Mouse (Mus musculus) mesoderm, embryonic 11.5 days (tissue): ENCODE measurements at regions not wholly inside any gene's neighbourhood (a gene's known extent, or its start where the extent isn't known, plus 50 kb on each side); places are given as distances from the start of the nearest gene placed in this dataset.

Experiments used
- DNase-seq: peaks from one replicate; pipeline ENCODE4 v3.0.0-alpha.2; 2012; ENCODE audit warnings: low read depth, low spot score

DNA sequence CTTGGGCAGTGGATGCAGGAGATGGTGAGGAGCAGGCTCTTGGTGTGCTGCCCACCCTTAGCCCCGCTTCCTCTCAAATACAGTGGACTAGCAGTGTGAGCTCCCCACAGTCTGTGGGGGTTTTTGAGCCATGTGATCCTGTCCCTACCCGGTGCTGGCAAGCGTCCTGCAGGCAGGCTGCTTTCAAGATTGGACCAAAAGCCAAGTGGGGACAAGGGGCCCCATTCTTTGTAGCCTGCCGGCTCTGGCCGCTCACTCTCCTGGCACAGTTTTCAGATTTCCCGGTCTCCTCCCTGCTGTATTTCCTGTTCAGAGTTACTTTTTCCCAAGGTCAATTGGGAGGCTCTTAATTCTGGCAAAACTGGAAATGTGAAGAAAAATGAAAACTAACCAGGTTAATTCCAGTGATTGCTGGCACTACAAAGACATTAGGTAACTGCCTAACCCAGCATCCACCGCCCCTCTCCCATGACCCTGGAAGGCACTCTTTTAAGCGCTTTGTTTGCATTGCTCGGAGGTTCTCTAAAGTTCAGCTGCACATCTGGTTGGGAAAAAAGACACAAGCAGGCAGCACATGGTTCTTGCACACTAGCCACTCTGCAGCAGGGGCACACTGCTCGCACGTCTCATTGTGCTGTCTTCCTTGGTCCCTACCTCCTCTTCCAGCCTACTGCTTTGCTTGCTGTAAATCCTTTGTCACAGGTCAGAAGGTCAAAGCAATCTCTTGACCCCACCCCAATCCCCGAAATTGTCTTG, 105.6 kb downstream of the Rassf10 start:
- peak; percentile 4 for DNase-seq

DNA sequence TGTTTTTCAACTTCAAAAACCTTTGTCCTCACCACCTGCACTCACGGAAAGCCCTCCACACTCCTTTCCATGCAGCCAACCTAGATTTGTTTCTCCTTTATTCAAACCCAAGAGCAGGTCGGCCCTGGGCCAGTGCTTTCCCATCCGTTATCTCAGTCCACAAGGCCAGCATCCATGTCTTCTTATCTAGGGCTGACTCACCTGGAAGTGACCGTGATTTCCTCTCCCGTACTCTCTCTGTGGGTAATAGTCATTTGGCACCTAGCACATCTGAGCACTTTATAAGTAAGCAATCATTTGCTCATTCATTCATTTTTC, 106.2 kb downstream of the Rassf10 start:
- no peak for DNase-seq

DNA sequence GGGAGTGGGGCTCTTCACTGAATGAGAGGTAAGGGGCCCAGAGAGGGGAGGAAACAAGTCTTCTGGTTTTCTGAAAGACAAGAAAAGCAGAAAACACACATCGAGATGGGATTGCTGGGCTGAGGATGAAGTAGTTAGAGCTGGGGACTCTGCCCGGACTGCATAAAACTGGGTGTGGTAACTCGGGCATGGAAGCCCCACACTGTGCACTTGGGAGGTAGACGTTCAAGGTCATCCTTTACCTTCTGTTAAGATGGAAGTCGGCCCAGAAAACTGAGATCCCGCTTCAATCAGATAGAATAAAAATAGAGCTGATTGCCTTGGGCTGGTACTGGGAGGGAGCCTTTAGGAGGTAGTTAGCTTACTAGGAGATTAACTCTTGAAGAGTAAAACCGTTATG, 107.2 kb downstream of the Rassf10 start:
- DNase-seq, result no peak

DNA sequence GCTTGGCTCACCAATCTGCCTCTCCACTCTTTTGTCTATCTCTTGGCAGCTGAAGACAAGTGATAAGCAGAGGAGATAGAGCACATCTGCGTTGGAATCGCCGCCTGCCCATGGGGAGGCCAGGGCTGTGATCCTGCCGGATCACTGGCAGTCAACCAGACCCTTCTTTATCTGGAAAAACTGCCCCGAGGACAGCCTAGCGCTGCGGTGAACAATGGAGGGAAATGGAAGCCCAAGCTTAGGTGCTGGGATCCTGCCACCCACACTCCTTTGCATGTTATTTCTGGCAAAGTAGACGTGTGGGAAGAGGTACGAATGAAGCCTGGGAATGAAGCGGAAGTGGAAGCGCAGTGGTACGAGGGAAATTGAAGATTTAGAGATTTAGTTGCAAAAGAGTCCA, 112.8 kb downstream of the Rassf10 start:
- DNase-seq, result no peak

DNA sequence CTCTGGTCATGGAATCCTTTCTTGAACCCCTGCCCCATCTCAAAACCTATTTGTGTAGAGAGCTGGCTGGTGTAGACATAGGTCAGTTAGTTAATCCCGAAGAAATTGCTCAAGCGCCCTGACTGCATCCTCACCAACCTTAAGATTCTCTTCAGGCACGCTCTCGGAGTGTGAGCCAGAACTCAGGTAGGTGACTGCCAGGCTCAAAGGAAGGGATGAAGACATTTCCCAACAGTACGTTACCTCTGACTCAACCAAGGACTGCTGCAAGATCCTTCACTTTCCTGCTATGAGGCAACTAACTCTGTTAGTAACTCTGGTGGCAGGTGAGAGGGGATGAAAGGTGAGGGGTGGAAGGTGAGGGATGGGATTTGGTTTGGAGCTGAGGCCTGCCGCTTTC, 114.5 kb downstream of the Rassf10 start:
- DNase-seq, result no peak

DNA sequence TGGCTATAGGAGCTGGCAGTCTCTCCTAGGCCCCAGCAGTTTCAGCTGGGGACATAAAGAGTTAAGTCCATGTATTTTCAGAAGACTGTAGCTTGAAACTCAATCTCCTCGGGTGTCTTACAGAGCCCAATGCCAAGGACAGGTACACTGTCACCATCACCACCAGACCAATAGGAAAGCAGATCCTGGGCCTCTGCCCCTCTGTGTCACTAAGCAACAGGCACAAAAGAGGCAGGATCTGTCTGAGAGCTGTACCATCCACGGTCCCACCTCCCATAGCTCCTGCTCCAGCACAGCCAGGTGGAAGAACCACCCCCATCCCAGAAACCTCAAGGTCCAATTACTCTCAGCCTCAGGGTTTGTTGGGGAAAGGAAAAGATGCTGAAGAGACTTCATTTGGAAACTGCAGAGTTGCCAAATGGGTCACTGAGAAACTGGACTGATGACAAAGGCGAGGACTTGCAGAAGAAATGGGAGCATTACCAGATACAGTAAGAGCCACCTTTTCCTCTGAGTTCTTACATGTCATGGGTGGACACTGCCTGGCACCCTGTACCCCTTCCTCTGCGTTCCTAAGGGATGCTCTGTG, 115.7 kb downstream of the Rassf10 start:
- no peak for DNase-seq

DNA sequence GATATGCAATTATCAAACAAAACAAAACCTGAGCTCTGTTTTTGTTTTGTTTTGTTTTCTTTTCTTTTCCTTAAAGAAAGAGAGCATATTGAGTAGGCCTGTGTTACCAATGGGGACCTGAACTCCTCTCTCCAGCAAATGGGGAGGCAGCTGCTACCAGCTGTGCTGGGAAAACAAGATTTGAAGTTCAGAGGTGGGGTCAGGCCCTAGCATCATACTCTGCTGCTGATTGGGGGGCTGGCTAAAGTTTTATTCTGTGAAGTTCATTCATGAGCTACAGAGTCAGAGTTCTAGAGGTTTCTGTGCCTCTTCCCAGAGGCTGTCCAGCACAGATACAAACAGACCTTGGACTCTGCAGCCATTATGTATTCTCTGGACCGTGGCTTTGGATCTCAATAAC, 117.7 kb downstream of the Rassf10 start:
- no peak for DNase-seq

DNA sequence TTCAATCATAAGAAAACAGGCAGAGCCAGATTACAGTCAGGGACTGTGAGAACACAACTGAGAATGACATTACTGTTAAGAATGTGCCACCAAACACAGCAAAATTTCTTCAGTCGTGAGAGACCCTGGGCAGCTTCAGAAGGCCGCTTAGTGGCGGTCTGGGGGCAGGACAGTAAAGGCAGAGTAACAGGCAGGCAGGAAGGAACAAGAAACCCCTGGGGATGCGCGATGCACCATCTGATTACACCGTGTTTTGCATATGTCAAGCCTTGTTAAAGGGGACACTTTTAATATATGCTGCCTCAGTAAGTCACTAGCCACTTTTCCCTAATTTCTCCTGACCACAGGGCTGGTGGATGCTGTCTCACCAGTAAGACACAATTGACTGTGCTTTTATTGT, 120.0 kb downstream of the Rassf10 start:
- peak; percentile 23 for DNase-seq

DNA sequence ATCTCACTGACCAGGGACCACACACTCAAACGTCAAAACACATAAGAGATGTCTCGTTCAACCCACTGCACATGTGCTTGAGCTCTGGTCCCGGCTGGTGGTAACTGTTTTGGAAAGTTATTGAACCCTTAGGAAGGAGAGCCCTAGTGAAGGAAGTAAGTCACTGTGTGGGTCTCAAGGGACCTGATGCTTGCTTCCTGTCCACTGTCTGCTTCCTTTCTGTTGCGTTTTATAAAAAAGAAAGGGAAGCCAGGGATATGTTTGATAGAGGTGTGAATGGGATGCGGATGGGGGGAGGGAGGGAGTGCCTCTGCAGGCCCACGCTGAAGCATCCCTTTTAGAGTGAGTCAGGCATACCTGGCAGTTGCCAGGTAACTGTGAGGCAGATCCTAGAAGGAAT, 121.6 kb downstream of the Rassf10 start:
- DNase-seq, result no peak

DNA sequence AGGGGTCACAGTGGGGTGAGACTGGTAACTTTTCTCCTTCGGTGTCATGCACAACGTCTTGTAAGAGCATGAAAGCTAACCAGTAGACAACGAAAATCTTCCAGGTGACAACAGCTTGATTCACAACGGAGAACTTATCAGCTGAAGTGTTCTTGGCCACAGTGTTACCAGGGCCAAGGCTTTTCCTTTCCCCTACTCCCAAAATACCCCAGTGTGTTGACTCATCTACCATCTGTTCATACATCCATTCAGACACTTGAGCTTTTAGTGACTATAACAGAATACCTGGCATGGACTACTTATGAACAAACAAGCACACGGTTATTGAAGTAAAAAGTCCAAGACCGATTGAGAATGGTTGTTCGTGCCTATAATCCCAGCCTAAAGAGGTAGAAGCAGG, 122.5 kb downstream of the Rassf10 start:
- no peak for DNase-seq

DNA sequence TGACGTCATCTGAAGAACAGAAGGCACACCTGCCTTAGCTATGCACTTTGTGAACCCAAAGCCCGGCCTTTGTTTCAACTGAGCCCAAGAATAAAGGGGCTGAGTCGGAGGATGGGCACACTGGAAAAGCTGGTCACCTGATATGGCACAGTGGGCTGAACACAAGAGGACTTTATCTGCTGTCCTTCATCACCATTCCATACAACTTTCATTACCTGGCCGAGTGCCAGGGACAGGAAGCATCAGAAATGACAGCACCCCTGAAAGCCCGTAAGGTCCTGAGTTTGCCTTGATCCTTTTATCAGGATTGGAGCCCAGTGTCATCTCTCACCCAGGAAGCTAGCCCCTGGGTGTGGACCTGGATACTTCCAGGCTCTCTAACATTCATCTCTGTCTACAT, 126.1 kb upstream of the Arntl start:
- no peak for DNase-seq

DNA sequence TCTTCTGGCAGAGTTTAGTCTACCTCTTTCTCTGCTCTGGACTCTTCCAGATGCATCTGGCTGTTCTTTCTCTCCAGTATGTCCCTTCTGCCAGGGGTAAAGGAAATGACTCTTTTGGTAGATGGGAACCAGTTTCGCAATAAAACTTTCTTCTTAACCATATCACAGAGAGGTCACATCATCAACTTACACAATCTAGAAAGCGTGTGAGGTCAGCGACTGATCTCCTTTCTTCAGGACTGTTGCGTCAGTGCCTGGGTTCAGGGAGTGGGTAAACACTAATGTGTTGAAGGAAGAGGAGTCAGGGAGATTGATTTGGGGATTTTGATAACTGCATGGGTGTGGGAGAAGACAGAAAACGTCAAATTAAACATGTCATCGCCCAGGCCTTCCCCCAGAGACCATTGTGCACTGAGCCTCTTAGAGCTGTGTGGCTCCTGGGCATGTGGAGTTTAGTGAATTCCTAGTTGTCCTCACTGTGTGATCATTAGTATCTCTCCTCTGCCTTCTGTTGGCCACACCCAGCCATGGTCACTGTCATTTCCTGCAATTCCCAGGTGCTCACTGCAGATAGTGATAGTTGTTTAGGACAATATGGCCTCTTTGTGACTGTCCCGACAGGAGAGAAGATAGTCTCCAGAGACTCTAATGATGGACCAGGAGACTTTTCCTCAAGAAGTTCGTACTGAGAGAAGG, 122.2 kb upstream of the Arntl start:
- no peak for DNase-seq

DNA sequence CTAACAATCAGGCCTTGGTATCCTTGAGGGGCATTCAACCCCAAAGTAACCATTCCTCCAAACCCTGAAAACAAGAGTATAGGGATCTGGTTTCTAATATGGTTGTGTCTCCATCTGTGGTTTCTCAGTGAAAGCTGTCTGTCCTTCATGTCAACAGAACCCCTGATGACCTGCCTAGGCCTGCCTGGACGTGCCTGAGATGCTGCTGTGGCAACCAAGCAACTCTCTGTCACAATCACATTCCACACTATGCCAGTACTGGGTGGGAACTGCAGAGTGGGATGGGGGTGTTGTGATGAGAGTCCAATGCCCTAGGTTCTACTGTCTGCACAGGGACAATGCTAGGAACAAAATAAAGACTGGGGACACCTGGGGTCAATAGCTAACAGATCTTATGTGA, 121.1 kb upstream of the Arntl start:
- DNase-seq, result no peak

DNA sequence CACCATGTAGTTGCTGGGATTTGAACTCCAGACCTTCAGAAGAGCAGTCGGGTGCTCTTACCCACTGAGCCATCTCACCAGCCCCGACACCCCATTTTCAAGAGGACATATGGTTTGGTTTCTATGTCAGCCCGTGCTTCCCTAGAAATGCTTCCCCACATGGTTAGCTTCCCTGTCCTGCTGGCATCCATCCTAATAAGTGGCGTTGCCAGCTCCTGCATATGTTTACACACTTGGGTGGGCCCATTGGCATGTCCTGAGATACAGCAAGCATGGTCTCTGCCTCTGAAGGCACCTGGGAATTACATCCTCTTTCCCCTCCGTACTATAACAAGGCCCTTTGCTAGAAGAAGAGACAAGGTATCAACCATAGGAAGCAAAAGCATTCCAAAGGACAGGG, 119.6 kb upstream of the Arntl start:
- DNase-seq, result no peak

DNA sequence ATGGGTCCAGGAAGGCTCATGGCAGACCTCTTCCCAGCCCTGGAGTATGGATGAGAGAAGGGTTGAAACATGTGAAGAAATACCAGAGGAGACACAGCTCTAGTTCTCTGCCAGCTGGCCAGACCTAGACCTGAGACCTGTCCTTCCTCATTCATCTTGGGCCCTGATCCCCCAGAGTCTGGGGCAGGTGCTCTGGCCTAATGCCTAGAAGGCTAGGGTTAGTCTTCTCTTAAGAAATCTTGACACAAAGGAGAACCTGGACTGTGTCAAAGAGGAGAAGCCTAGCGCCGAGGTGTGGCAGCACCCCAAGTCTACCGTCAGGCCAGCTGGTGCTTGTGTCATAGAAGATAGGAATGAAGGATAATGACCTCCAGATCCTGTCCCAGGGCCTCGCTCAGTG, 118.2 kb upstream of the Arntl start:
- no peak for DNase-seq

DNA sequence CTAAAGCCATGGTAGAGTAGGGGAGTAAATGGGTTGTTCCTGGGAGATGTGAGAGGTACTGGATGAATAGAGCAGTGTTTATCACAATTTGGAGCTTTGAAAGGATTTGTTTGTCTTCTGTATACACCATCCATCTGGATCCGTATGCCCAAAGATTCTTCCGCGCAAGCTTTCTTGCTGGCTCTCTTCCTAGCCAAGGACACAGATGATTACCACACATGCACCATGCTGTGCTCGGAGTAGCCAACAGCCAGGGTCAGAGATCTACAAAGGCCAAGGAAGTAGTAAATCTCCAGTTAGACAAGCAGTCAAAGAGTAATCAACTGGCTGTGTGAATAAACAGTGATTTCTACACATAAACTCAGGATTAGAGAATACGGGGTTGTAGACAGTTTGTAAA, 113.3 kb upstream of the Arntl start:
- DNase-seq, result no peak

DNA sequence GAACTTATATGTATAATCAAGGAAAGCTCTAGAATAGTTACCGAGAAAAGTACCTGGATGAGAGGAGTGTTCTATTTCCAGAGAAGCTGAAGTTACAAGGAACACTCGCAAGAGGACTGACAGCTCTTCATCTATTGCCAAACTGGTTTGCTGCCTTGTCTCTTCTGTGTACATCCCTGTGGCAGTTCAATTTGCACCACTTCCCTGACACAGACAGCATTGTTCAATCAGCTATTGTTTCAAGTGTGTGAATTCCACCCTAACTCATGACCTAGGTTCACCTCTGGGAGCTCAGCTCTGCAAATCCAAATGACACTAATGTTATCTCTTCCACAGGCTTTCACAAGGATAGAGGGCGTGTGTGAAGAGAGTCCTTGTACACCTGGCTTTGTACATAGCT, 112.2 kb upstream of the Arntl start:
- no peak for DNase-seq

DNA sequence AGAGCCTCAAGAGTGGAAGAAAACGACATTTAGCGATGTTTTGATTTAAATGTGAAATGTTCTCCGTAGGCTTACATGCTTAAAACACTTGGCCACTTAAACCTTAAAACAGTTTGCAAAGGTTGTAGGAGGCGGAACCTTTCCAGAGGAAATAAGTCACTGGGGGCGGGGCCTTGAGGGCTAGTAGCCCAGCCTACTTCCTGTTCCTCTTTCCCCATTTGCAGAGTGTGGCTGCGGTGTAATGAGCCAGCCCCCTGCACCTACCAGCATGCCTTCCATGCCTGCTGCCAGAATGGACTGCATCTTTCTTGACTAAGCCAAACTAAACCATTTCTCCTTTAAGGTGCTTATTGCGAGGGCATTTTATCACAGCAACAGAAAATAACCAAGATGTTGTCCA, 103.0 kb upstream of the Arntl start:
- no peak for DNase-seq

DNA sequence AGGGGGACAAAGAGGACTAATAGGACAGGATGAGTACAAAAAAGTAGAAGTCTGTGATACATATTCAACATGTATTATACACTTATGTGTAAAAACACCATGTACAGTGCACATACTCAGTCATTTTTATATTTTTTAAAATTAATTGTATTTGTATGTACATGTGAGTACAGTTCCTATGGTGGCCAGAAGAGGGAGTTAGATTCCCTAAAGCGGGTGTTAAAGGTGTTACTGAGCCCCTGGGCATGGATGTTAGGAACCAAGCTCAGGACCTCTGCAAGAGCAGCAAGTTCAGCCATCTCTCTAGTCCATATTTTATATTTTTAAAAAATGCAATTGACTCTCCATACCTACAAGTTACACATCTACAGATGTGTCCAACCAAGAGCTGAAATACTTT, 101.9 kb upstream of the Arntl start:
- no peak for DNase-seq

DNA sequence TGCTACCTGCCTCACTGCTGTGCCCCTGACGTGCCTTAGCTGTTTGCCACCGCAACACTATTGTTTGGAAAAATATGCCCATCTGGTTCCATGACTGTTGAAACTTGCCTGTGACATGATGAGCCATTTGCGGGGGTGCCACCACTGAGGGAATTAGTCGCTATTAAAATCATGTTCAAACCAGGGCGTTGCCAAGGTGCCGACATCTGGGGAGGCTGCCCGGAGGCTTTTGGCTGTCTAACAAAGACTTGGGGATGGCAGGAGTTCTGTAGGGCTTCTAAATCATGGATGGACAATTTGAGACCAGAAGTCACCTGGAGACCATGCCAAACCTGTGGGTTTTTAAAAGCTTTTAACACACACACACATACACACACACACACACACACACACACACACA, 100.5 kb upstream of the Arntl start:
- DNase-seq, result no peak

DNA sequence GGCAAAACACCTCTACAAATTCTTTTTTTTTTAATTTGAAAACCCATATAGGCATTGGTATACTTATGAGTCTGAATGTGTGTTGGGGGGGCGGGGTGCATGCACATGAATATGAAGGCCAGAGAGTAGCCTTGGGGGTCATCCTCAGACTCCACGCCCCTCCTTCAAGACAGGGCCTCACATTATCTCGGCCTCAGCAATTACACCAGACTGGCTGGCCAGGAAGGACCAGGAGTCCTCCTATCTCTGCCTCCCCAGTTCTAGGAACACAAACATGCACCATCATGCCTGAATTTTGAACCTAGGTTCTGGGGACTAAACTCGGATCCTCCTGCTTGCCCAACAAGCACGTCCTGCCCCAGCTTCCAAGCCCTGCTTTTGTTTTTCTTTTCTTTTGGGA, 99.3 kb upstream of the Arntl start:
- no peak for DNase-seq

DNA sequence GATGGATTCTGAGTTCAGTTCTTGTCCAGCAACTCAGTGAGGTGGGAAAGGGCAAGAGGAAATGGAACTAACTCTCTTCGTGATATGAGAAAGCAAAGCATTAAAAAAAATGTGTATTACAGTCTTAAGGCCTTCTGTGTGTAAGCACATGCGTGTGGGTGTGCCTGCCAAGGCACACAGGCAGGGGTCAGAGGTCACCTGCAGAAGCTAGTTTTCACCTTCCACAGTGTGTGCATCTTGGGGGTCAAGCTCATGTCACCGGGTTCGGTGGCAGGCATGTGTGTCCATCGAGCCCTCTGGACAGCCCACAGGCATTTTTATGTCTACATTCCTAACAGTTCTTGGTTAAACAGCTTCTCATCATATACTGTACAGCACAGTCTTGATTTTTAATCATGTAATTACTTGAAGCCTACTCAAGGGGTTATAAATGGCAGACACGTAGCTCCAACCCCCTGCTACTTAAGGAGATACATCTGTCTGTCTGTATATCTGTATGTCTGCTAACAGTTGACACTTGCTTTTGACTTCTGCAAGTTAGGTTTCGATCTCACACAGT, 98.7 kb upstream of the Arntl start:
- no peak for DNase-seq

DNA sequence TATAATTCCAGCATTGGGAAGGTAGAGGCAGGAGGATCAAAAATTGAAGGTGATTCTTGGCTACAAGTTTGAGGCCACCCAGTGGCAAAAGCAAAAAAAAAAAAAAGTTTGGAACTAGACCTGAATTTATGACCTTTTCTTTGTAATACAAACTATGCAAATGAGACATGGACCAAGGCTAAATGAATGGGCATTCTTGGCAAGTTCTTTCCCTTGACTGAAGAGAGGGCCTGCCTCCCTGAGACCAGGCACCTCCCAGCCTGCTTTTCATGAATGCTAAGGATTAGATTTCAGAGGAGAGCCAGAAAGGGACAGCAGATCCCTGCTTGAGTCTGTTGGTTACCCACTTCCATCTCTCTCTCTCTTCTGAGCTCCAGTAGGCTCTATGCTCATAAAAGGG, 97.8 kb upstream of the Arntl start:
- DNase-seq, result no peak
